Mouse (Mus musculus) kidney, embryonic 16.5 days (tissue): ENCODE measurements at regions not wholly inside any gene's neighbourhood (a gene's known extent, or its start where the extent isn't known, plus 50 kb on each side); places are given as distances from the start of the nearest gene placed in this dataset.

Experiments
- ATAC-seq: fragments of 200-750 bp; cut with Nextera tagmentation; 2 replicates; pipeline ENCODE4 v1.8.0; 2017; ENCODE audit warnings: moderate TSS enrichment; ENCODE audit not compliant: low FRiP score, low TSS enrichment
- H3K27ac ChIP-seq: fragments of 300-500 bp; sonication (generic); 2 replicates; pipeline ENCODE4 v1.5.1; 2014; ENCODE audit warnings: low read length
- H3K27me3 ChIP-seq: fragments of 300-500 bp; sonication (generic); 2 replicates; pipeline ENCODE4 v1.6.1; 2014; ENCODE audit warnings: low read length, control low read depth, mixed read lengths; ENCODE audit not compliant: insufficient read depth
- H3K36me3 ChIP-seq: fragments of 300-500 bp; sonication (generic); 2 replicates; pipeline ENCODE4 v1.6.1; 2014; ENCODE audit warnings: low read length, control low read depth, mixed read lengths; ENCODE audit not compliant: insufficient read depth
- H3K4me1 ChIP-seq: fragments of 300-500 bp; sonication (generic); 2 replicates; pipeline ENCODE4 v1.6.1; 2014; ENCODE audit warnings: low read length, control low read depth, mixed read lengths; ENCODE audit not compliant: insufficient read depth
- H3K4me2 ChIP-seq: fragments of 300-500 bp; sonication (generic); replicated peaks from 2 replicates; pipeline ENCODE4 v1.6.1; 2014; ENCODE audit warnings: low read depth, low read length
- H3K4me3 ChIP-seq: fragments of 300-500 bp; sonication (generic); 2 replicates; pipeline ENCODE4 v1.5.1; 2014; ENCODE audit warnings: mild to moderate bottlenecking, low read length
- H3K9ac ChIP-seq: fragments of 300-500 bp; sonication (generic); replicated peaks from 2 replicates; pipeline ENCODE4 v1.6.1; 2014; ENCODE audit warnings: low read length
- H3K9me3 ChIP-seq: fragments of 300-500 bp; sonication (generic); 2 replicates; pipeline ENCODE4 v1.6.1; 2016; ENCODE audit warnings: low read length, control low read depth
- WGBS: fragments of 180-500 bp; shearing (Covaris S2); extraction: QIAGEN DNeasy Blood & Tissue Kit; methylation state at CpG from one replicate; pipeline ENCODE4 v1.1.7; 2014; 5-methylcytosine and 5-hydroxymethylcytosine counted together

DNA sequence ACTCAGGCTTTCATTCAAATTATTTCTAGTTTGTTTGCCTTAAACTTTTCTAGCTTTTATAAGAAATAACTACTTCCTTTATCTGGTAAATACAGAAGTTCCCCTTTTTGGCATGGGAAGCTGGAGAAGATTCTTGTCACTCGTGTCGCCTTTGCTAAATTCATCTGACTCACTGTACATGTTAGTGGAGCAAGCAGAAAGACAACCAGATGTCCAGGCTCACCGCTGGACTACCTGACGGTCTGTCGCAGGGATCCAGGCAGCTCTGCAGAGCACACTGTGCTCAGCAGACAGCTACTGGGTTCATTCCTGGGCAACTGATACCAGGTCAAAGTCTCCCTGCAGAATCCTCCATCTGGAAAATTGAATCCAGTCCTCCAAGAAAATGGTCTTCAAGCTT is 85.0 kb upstream of the Mtap start:
- no peaks in the 10 kb centered on the region for H3K27me3 ChIP-seq
- ATAC-seq = no peak
- H3K4me2 ChIP-seq = no peak overlapping the region
- H3K4me3 ChIP-seq = no peak overlapping the region
- WGBS = 74% methylated on average over 5 of the region's 5 CpGs
- no peak overlapping the region for H3K9ac ChIP-seq
- no peaks in the 10 kb centered on the region for H3K4me1 ChIP-seq
- no peak overlapping the region for H3K27ac ChIP-seq
- H3K9me3 ChIP-seq = no peaks in the 10 kb centered on the region
- no peaks in the 10 kb centered on the region for H3K36me3 ChIP-seq

DNA sequence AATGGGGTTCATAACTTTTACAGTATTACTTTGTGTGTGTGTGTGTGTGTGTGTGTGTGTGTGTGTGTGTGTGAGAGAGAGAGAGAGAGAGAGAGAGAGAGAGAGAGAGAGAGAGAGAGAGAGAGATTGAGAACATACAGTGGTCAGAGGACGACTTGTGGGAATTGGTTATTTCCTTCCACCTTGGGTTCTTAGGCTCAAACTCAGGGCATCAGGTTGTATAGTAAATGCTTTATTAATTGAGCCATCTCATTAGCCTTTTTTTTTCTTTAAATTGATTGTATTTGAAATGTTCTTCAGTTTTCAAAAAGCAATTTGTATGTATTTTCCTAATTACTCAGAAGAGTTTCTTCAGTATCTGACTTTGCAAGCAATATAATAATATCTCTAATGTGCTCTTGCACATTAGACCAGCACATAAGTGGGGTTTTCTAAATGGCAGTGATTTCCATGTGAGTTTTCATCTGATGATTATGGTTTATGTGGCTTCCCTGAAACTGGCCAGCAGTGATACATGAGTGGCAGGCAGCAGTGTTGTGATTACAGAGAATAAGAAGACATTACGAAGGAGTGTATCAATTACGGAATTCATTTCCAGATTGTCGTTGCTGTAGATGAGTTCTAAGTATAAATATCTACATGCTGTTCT is 86.2 kb upstream of the Mtap start:
- no peak for ATAC-seq
- H3K9me3 ChIP-seq = no peaks in the 10 kb centered on the region
- 69% methylated on average over 4 of the region's 4 CpGs for WGBS
- no peak overlapping the region for H3K4me3 ChIP-seq
- H3K4me2 ChIP-seq = no peak overlapping the region
- no peaks in the 10 kb centered on the region for H3K36me3 ChIP-seq
- no peaks in the 10 kb centered on the region for H3K27me3 ChIP-seq
- H3K9ac ChIP-seq = no peak overlapping the region
- H3K27ac ChIP-seq = no peak overlapping the region
- no peaks in the 10 kb centered on the region for H3K4me1 ChIP-seq

DNA sequence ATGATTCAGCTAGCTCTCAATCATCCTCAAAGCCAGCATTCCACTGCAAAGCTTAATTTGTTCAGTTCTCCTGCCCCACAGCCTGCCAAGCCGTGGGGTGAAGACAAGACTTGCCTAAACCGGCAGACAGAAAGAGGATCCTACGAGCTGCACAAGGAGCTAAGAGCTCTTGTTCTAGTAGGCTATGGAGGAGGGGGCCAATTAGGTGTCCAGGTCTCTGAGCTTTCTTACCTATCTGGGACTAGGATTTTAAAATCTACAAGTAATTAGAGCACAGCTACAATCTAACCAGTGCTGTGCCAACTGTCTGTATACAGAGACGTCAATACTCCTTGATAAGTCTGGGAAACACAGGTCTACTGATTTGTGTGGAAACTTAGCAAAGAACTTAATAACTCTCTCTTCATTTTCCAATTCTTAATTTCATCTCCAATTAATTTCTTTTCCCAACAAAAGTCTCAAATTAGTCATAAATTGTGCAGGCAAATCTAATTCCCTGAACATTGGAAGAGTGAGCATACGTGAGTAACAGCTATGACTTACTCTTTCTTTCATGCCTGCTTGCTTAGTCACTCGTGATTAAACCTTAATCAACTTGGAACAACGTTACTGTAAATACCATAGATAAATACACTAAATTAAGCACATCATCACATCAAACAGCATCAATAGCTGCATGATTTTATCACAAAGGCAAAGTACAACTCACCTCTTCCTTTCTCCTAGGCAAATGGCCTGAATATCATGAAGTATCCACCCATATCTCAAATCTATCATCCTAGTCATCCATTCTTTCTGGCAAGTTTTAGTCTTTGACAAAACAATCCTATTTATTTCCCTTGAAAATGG is 87.1 kb upstream of the Mtap start:
- H3K27ac ChIP-seq = no peak overlapping the region
- no peaks in the 10 kb centered on the region for H3K36me3 ChIP-seq
- H3K4me3 ChIP-seq = no peak overlapping the region
- H3K9ac ChIP-seq = no peak overlapping the region
- H3K9me3 ChIP-seq = no peaks in the 10 kb centered on the region
- no peaks in the 10 kb centered on the region for H3K27me3 ChIP-seq
- H3K4me1 ChIP-seq = no peaks in the 10 kb centered on the region
- no peak overlapping the region for H3K4me2 ChIP-seq
- WGBS = 69% methylated on average over 7 of the region's 7 CpGs
- ATAC-seq = no peak

DNA sequence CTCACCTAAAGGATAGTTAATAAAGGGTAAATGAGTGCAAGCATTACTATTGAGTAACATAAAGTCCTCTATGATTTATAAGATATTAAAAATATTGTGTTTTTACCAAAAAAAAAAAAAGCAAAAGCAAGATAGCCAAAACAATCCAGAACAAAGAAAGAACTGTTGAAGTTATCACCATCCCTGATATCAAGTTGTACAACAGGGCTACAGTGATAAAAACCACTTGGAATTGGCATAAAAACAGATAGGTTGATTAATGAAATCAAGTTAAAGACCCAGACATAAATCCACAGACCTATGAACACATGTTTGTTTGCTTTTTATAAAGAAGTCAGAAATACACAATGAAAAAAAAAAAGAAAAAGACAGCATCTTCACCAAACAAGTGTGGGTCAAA is 92.4 kb upstream of the Mtap start:
- no peaks in the 10 kb centered on the region for H3K27me3 ChIP-seq
- no peak overlapping the region for H3K9ac ChIP-seq
- H3K27ac ChIP-seq = no peak overlapping the region
- no peak for ATAC-seq
- no peaks in the 10 kb centered on the region for H3K36me3 ChIP-seq
- H3K4me3 ChIP-seq = no peak overlapping the region
- no peaks in the 10 kb centered on the region for H3K4me1 ChIP-seq
- H3K4me2 ChIP-seq = no peak overlapping the region
- H3K9me3 ChIP-seq = no peaks in the 10 kb centered on the region

DNA sequence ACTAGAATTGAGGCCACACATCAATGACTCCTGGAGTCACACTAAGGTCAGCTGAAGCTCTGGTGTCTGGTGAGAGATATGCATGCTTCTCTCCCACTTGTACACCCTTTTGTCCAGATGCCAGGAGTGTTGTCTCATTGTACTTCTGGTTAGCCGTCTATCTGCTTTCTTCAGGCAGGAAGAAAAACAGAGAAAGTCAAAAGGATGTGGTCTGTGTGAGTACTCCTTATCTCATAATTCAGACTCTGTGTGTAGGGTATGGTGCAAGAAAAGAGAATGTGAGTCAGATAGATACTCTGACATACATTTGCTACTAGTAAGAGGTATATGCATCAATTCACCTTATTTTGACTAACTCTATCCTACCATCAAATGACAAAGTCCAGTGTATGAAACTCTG is 92.9 kb upstream of the Mtap start:
- no peak overlapping the region for H3K4me2 ChIP-seq
- no peak overlapping the region for H3K9ac ChIP-seq
- no peak overlapping the region for H3K4me3 ChIP-seq
- H3K27ac ChIP-seq = no peak overlapping the region
- no peaks in the 10 kb centered on the region for H3K36me3 ChIP-seq
- H3K27me3 ChIP-seq = no peaks in the 10 kb centered on the region
- no peaks in the 10 kb centered on the region for H3K9me3 ChIP-seq
- no peaks in the 10 kb centered on the region for H3K4me1 ChIP-seq
- 27% methylated on average over 1 of the region's 1 CpGs for WGBS
- ATAC-seq = no peak

- no peaks in the 10 kb centered on the region for H3K36me3 ChIP-seq
These were observed 96.1 kb upstream of the Mtap start for GRCm38 (mm10) chr4:89040856-89041255.

GRCm38 (mm10) chr4:89038906-89039305 is 98.0 kb upstream of the Mtap start:
- no peak overlapping the region for H3K9ac ChIP-seq
- H3K4me2 ChIP-seq = no peak overlapping the region
- H3K9me3 ChIP-seq = no peaks in the 10 kb centered on the region
- no peak overlapping the region for H3K27ac ChIP-seq
- H3K36me3 ChIP-seq = no peaks in the 10 kb centered on the region
- no peaks in the 10 kb centered on the region for H3K4me1 ChIP-seq
- ATAC-seq = no peak
- 69% methylated on average over 5 of the region's 5 CpGs for WGBS
- no peaks in the 10 kb centered on the region for H3K27me3 ChIP-seq
- H3K4me3 ChIP-seq = no peak overlapping the region

More at GRCm38 (mm10) chr4:89040856-89041255, 96.1 kb upstream of the Mtap start:
- Histone ChIP-seq H3K27me3 (no peaks in the 10 kb centered on the region), H3K4me3 (no peak overlapping the region), H3K27ac (no peak overlapping the region), H3K4me1 (no peaks in the 10 kb centered on the region), H3K9me3 (no peaks in the 10 kb centered on the region), H3K4me2 (no peak overlapping the region), H3K9ac (no peak overlapping the region)
- WGBS = 56% methylated on average over 5 of the region's 5 CpGs
- ATAC-seq = no peak

- Histone ChIP-seq H3K9ac (no peak overlapping the region), H3K4me1 (no peaks in the 10 kb centered on the region), H3K27me3 (no peaks in the 10 kb centered on the region), H3K4me3 (no peak overlapping the region), H3K9me3 (no peaks in the 10 kb centered on the region), H3K36me3 (no peaks in the 10 kb centered on the region), H3K27ac (no peak overlapping the region), H3K4me2 (no peak overlapping the region)
- no peak for ATAC-seq
- 44% methylated on average over 4 of the region's 4 CpGs for WGBS
These were observed 98.8 kb upstream of the Mtap start for GRCm38 (mm10) chr4:89038135-89038534.

GRCm38 (mm10) chr4:89034822-89035221 is 102.1 kb upstream of the Mtap start:
- Histone ChIP-seq H3K9me3 (no peaks in the 10 kb centered on the region), H3K9ac (no peak overlapping the region), H3K27ac (no peak overlapping the region), H3K36me3 (no peaks in the 10 kb centered on the region), H3K4me3 (no peak overlapping the region), H3K27me3 (no peaks in the 10 kb centered on the region), H3K4me1 (no peaks in the 10 kb centered on the region), H3K4me2 (no peak overlapping the region)
- WGBS = 79% methylated on average over 2 of the region's 2 CpGs
- no peak for ATAC-seq

DNA sequence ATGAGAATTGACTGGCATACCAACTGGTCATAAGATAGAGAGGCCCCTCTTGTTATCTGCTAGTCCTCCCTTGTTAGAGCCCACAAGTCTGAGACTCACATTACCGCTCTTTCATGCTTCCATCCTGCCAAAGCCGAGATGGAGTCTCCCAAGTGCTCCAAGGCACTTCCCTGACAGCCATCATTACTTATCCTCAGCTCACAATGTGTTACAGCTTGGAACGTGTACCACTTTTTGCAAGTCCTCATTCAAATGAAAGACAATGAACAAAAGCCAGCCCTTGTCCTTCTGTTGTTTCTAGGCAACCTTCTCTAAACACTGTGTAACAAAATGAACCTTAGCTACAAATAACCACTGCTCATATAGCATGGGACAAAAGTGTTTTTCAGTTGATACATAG is 102.6 kb upstream of the Mtap start:
- ATAC-seq = no peak
- WGBS = 78% methylated on average over 3 of the region's 3 CpGs
- Histone ChIP-seq H3K4me2 (no peak overlapping the region), H3K4me3 (no peak overlapping the region), H3K4me1 (no peaks in the 10 kb centered on the region), H3K27me3 (no peaks in the 10 kb centered on the region), H3K9me3 (no peaks in the 10 kb centered on the region), H3K27ac (no peak overlapping the region), H3K36me3 (no peaks in the 10 kb centered on the region), H3K9ac (no peak overlapping the region)
